Mouse (Mus musculus): Measurements from ENCODE around the gene Ppfibp2. TPM values are rescaled to one million over a fixed set of nuclear protein-coding genes. Genes with fewer than 3 reads are reported as not detected.

Ppfibp2 gene
- polyA plus RNA-seq, 1 experiment = 12.8 TPM

DNA sequence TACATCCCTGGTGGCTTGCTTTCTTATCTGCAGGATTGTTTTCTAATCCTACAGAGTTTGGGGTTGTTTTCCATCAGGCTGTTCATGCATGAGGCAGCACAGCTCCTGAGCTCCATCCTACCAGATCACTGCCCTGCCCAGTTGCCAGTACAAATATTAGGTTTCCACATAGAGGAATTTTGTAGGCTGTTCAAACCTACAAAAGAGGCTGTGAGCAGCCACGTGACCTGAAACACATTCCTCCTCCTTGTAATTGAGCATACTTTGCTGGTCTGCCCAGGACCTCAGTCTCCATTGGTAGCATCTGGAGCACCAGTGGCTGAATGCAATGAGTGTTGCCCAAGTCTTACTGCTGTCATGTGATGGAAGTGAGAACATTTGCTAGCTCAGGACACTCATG, 104.9 kb downstream of the Ppfibp2 start:
- Histone ChIP-seq H3K4me3 (ENCODE audit: insufficient read depth, low read depth, low read length) (no peak overlapping the region), H3K4me1 (ENCODE audit: control insufficient read depth, insufficient read depth, low read length) (no peaks in the 10 kb centered on the region), H3K36me3 (ENCODE audit: control insufficient read depth, insufficient read depth, low read length) (no peaks in the 10 kb centered on the region; the same call in 1 of the 2 replicates), H3K27ac (ENCODE audit: insufficient read depth, low read depth, low read length) (no peak overlapping the region), H3K27me3 (replicated peaks; ENCODE audit: control insufficient read depth, insufficient read depth, low read length) (no peaks in the 10 kb centered on the region)
- TF ChIP-seq CTCF (conservative IDR thresholded peaks at IDR 0.05; ENCODE audit: insufficient read depth, insufficient read length, low read depth, low read length) (no peak), POLR2A (IDR thresholded peaks at IDR 0.05; ENCODE audit: low read depth, low read length) (no peak)
- no peak for DNase-seq
- 59% methylated on average over 1 of the region's 1 CpGs for WGBS

DNA sequence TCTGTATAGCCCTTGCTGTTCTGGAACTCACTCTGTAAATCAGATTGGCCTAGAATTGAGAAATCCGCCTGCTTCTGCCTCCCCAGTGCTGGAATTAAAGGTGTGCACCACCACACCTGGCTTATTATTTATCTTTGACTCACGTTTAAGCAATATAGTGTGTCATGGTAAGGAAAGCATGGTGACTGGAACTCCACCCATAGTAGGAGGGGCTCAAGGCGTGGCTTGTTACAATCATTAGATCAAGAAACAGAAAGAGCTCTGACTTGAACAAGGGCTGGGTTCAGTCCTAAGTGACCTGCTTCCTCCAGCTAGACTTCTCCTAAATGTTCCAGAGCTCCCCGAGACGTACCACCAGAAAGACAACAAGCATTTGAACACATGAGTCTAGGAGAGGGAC, 105.6 kb downstream of the Ppfibp2 start:
- DNase-seq = no peak
- WGBS = 90% methylated on average over 5 of the region's 5 CpGs
- Histone ChIP-seq H3K4me1 (ENCODE audit: control insufficient read depth, insufficient read depth, low read length) (no peaks in the 10 kb centered on the region), H3K4me3 (ENCODE audit: insufficient read depth, low read depth, low read length) (no peak overlapping the region), H3K27me3 (replicated peaks; ENCODE audit: control insufficient read depth, insufficient read depth, low read length) (no peaks in the 10 kb centered on the region), H3K27ac (ENCODE audit: insufficient read depth, low read depth, low read length) (no peak overlapping the region), H3K36me3 (ENCODE audit: control insufficient read depth, insufficient read depth, low read length) (no peaks in the 10 kb centered on the region; the same call in 1 of the 2 replicates)
- TF ChIP-seq CTCF (conservative IDR thresholded peaks at IDR 0.05; ENCODE audit: insufficient read depth, insufficient read length, low read depth, low read length) = no peak
- no peak for TF ChIP-seq POLR2A (IDR thresholded peaks at IDR 0.05; ENCODE audit: low read depth, low read length)

DNA sequence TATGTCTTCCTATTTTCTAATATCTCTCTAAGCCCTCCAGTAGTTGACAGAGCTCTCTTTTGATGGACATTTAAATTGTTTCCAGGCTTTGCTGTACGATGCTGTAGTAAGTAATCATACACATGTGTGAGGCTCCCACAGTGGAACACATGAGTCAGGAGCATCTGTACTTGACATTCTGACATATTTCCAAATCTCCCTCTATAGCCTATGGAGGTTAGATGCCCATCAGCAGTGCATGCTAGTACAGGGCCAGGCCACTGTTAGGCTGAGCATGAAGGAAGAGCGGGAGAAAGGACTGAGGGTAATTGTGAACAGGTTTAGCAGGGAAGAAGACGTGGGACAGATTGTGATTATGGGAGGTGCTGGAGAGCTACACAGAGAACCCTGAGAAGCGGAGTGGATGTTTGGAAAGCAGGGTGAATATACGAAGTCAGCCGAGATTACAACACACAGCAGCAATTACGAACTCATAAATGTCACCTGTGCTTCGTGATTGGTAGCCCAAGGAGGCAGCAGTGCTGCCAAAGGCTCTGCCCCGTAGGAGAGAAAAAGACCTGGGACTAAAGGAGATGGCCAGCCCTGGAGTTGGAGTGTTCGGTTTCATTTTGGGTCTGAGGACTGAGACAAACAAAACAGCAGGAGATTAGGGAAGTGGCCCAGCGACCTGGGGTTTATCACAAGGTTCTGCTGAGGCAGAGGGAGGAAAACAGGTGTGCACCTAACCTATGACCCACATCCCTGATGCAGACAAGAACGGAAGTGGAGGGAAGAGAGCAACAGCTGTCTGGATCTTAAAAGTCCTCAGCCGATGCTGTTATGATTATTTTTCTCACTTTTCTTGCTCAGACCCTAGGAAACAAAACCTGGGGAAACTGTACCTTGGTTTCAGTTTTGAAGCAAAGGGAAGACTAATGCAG, 107.7 kb downstream of the Ppfibp2 start:
- H3K27ac ChIP-seq (ENCODE audit: insufficient read depth, low read depth, low read length) = no peak overlapping the region
- TF ChIP-seq POLR2A (IDR thresholded peaks at IDR 0.05; ENCODE audit: low read depth, low read length) (no peak), CTCF (conservative IDR thresholded peaks at IDR 0.05; ENCODE audit: insufficient read depth, insufficient read length, low read depth, low read length) (no peak)
- WGBS = 60% methylated on average over 13 of the region's 13 CpGs
- no peaks in the 10 kb centered on the region for H3K27me3 ChIP-seq (replicated peaks; ENCODE audit: control insufficient read depth, insufficient read depth, low read length)
- no peaks in the 10 kb centered on the region; the same call in 1 of the 2 replicates for H3K36me3 ChIP-seq (ENCODE audit: control insufficient read depth, insufficient read depth, low read length)
- no peak overlapping the region for H3K4me3 ChIP-seq (ENCODE audit: insufficient read depth, low read depth, low read length)
- no peak for DNase-seq
- no peaks in the 10 kb centered on the region for H3K4me1 ChIP-seq (ENCODE audit: control insufficient read depth, insufficient read depth, low read length)

DNA sequence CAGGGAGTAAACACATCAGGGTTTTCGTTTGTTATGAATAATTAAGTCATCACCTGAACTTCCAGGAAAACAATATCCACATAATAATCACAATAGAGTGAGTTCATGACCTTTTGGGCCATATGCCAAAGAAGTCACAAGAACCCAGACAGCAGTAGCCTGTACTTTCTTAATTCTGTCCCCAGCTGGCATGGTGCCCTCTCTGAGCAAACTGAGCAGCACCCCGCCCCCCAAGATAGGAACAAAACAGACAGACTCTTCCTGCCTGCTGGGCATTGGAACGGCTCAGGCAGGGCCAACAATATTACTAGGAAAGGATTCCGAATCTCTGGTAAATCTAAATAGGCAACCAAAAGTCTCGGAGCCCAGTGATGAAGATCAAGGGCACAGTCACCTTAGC, 110.9 kb downstream of the Ppfibp2 start:
- 59% methylated on average over 5 of the region's 5 CpGs for WGBS
- Histone ChIP-seq H3K27me3 (replicated peaks; ENCODE audit: control insufficient read depth, insufficient read depth, low read length) (no peaks in the 10 kb centered on the region), H3K36me3 (ENCODE audit: control insufficient read depth, insufficient read depth, low read length) (no peaks in the 10 kb centered on the region; the same call in 1 of the 2 replicates), H3K27ac (ENCODE audit: insufficient read depth, low read depth, low read length) (no peak overlapping the region), H3K4me1 (ENCODE audit: control insufficient read depth, insufficient read depth, low read length) (no peaks in the 10 kb centered on the region), H3K4me3 (ENCODE audit: insufficient read depth, low read depth, low read length) (no peak overlapping the region)
- peak; percentile 69 for DNase-seq
- no peak for TF ChIP-seq POLR2A (IDR thresholded peaks at IDR 0.05; ENCODE audit: low read depth, low read length)
- no peak for TF ChIP-seq CTCF (conservative IDR thresholded peaks at IDR 0.05; ENCODE audit: insufficient read depth, insufficient read length, low read depth, low read length)

DNA sequence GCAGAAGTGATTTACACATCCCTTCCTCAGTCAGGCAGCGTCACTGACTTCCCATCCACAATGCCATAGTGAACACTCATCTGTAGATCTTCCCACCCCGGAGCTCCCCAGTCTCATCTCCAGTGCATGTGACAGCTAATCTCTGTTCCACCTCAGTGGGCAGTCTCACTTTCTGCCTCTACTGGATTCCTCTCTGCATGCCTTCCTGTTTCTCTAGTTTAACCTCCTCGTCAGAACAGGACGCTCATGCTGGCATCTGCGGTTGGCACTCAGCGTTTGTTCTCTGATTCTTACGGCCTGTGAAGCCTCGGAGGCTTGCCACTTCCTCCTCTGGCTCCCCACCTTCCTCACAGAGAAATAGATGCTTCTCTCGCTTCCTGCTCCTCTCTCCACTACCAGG, 112.6 kb downstream of the Ppfibp2 start:
- Histone ChIP-seq H3K36me3 (ENCODE audit: control insufficient read depth, insufficient read depth, low read length) (no peaks in the 10 kb centered on the region), H3K4me1 (ENCODE audit: control insufficient read depth, insufficient read depth, low read length) (no peaks in the 10 kb centered on the region), H3K4me3 (ENCODE audit: insufficient read depth, low read depth, low read length) (no peak overlapping the region), H3K27ac (ENCODE audit: insufficient read depth, low read depth, low read length) (no peak overlapping the region), H3K27me3 (replicated peaks; ENCODE audit: control insufficient read depth, insufficient read depth, low read length) (no peaks in the 10 kb centered on the region)
- TF ChIP-seq POLR2A (IDR thresholded peaks at IDR 0.05; ENCODE audit: low read depth, low read length) (no peak), CTCF (conservative IDR thresholded peaks at IDR 0.05; ENCODE audit: insufficient read depth, insufficient read length, low read depth, low read length) (no peak)
- 41% methylated on average over 9 of the region's 9 CpGs for WGBS
- DNase-seq = peak; percentile 34

DNA sequence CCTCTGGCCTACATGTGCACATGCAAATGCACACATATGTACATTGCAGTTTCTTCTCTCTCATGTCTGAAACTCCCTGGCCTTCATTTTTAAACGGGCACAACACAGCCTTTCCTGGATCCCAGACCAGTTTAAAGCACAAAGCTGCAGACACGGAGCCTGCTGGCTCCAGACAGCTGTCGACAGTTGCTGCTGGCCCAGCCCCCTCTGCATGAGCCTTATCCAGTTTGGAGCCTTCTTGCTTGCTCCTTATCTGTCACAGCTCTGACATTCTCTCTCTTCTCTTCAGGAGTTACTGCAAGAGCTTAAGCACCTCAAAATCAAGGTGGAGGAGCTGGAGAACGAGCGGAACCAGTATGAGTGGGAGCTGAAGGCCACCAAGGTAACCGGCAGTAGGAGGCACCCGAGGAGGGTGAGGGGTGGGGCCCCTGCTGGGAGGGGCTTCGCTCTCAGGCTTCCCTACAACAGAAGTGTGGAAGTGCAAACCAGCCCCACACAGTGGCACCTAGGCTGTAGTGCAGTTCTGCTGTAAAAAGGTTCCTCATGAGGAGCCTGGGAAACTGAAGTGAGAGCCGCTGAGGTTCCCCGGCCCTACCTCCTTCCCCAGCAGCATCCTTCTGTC, 113.6 kb downstream of the Ppfibp2 start:
- Histone ChIP-seq H3K36me3 (ENCODE audit: control insufficient read depth, insufficient read depth, low read length) (no peaks in the 10 kb centered on the region), H3K27me3 (replicated peaks; ENCODE audit: control insufficient read depth, insufficient read depth, low read length) (no peaks in the 10 kb centered on the region), H3K27ac (ENCODE audit: insufficient read depth, low read depth, low read length) (no peak overlapping the region), H3K4me3 (ENCODE audit: insufficient read depth, low read depth, low read length) (no peak overlapping the region), H3K4me1 (ENCODE audit: control insufficient read depth, insufficient read depth, low read length) (no peaks in the 10 kb centered on the region)
- DNase-seq = peak; percentile 76
- peak; percentile 56 for TF ChIP-seq CTCF (conservative IDR thresholded peaks at IDR 0.05; ENCODE audit: insufficient read depth, insufficient read length, low read depth, low read length)
- no peak for TF ChIP-seq POLR2A (IDR thresholded peaks at IDR 0.05; ENCODE audit: low read depth, low read length)
- 7% methylated on average over 10 of the region's 10 CpGs for WGBS

- no peaks in the 10 kb centered on the region for H3K36me3 ChIP-seq (ENCODE audit: control insufficient read depth, insufficient read depth, low read length)
- TF ChIP-seq POLR2A (IDR thresholded peaks at IDR 0.05; ENCODE audit: low read depth, low read length) (no peak), CTCF (conservative IDR thresholded peaks at IDR 0.05; ENCODE audit: insufficient read depth, insufficient read length, low read depth, low read length) (no peak)
- no peaks in the 10 kb centered on the region for H3K4me1 ChIP-seq (ENCODE audit: control insufficient read depth, insufficient read depth, low read length)
- whole genome bisulfite sequencing = 74% methylated on average over 6 of the region's 6 CpGs
- H3K27me3 ChIP-seq (replicated peaks; ENCODE audit: control insufficient read depth, insufficient read depth, low read length) = no peaks in the 10 kb centered on the region
- no peak overlapping the region for H3K4me3 ChIP-seq (ENCODE audit: insufficient read depth, low read depth, low read length)
- no peak for DNase-seq
- H3K27ac ChIP-seq (ENCODE audit: insufficient read depth, low read depth, low read length) = no peak overlapping the region
Observed at GRCm38 (mm10) chr7:107712743-107713142, 117.7 kb downstream of the Ppfibp2 start.
